Mouse (Mus musculus) midbrain, embryonic 14.5 days (tissue): Measurements from ENCODE around the gene Mpdz. TPM values are rescaled to one million over a fixed set of nuclear protein-coding genes. Genes with fewer than 3 reads are reported as not detected.

ENCODE experiments used
- ATAC-seq: fragments of 200-750 bp; cut with Nextera tagmentation; 2 replicates; pipeline ENCODE4 v1.8.0; 2017; ENCODE audit warnings: moderate number of reproducible peaks, moderate library complexity; ENCODE audit not compliant: low FRiP score, low TSS enrichment
- DNase-seq: peaks from one replicate; pipeline ENCODE4 v3.0.0-alpha.2; 2015
- H3K27ac ChIP-seq: fragments of 300-500 bp; sonication (generic); replicated peaks from 2 replicates; pipeline ENCODE4 v1.5.1; 2014; ENCODE audit warnings: mild to moderate bottlenecking, low read depth, low read length, moderate library complexity
- H3K27me3 ChIP-seq: fragments of 300-500 bp; sonication (generic); 2 replicates; pipeline ENCODE4 v1.6.1; 2014; ENCODE audit warnings: low read length, control low read depth, mixed read lengths; ENCODE audit not compliant: control insufficient read depth, insufficient read depth
- H3K36me3 ChIP-seq: fragments of 300-500 bp; sonication (generic); 2 replicates; pipeline ENCODE4 v1.6.1; 2014; ENCODE audit warnings: low read length, control low read depth; ENCODE audit not compliant: control insufficient read depth, insufficient read depth
- H3K4me1 ChIP-seq: fragments of 300-500 bp; sonication (generic); 2 replicates; pipeline ENCODE4 v1.6.1; 2014; ENCODE audit warnings: mild to moderate bottlenecking, antibody characterized with exemption, low read length, control low read depth; ENCODE audit not compliant: control insufficient read depth, insufficient read depth
- H3K4me2 ChIP-seq: fragments of 300-500 bp; sonication (generic); 2 replicates; pipeline ENCODE4 v1.6.1; 2014; ENCODE audit warnings: mild to moderate bottlenecking, low read length, moderate library complexity
- H3K4me3 ChIP-seq: fragments of 300-500 bp; sonication (generic); replicated peaks from 2 replicates; pipeline ENCODE4 v1.5.1; 2014; ENCODE audit warnings: low read depth, low read length
- H3K9ac ChIP-seq: fragments of 300-500 bp; sonication (generic); replicated peaks from 2 replicates; pipeline ENCODE4 v1.6.1; 2014; ENCODE audit warnings: mild to moderate bottlenecking, low read length, moderate library complexity
- H3K9me3 ChIP-seq: fragments of 300-500 bp; sonication (generic); 2 replicates; pipeline ENCODE4 v1.6.1; 2016; ENCODE audit warnings: low read length, control low read depth, mixed read lengths; ENCODE audit not compliant: control insufficient read depth
- WGBS: fragments of 180-500 bp; shearing (Covaris S2); extraction: QIAGEN DNeasy Blood & Tissue Kit; methylation state at CpG from one replicate; pipeline ENCODE4 v1.1.7; 2014; 5-methylcytosine and 5-hydroxymethylcytosine counted together
- polyA plus RNA-seq: library from polyadenylated mRNA; unstranded; fragments of >200 nt; fragmentation: Nextera tagmentation; extraction: Ambion mirVana; gene quantifications from 2 replicates; pipeline ENCODE4 v1.2.1, GENCODE M21; 2014

Gene Mpdz
- polyA plus RNA-seq, 1 experiment from 2014 or later = 21.2 TPM

DNA sequence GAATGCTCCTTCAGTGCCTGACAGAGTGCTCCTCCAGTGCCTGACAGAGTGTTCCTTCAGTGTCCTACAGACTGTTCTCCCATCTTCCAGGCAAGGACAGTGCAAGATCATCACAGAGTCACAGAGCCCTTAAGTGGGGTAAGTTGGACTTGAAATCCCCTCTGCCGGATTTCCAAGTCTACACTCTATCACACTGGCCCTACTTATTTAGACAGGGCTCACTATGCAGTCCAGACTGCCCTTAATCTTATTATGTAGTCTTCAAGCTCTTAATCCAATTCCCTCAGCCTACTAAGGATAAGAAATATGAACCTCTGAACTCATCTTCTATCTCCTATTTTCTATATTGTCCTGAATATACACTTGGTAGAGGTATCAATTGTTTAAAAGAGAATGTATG is 19.1 kb downstream of the Mpdz start:
- H3K9ac ChIP-seq = no peak overlapping the region
- no peak overlapping the region for H3K4me2 ChIP-seq
- WGBS = 37% methylated on average over 1 of the region's 1 CpGs
- no peak overlapping the region for H3K4me3 ChIP-seq
- H3K27me3 ChIP-seq = no peaks in the 10 kb centered on the region
- no peaks in the 10 kb centered on the region for H3K4me1 ChIP-seq
- H3K9me3 ChIP-seq = no peaks in the 10 kb centered on the region
- H3K36me3 ChIP-seq = no peaks in the 10 kb centered on the region
- no peak overlapping the region for H3K27ac ChIP-seq
- ATAC-seq = no peak
- no peak for DNase-seq

DNA sequence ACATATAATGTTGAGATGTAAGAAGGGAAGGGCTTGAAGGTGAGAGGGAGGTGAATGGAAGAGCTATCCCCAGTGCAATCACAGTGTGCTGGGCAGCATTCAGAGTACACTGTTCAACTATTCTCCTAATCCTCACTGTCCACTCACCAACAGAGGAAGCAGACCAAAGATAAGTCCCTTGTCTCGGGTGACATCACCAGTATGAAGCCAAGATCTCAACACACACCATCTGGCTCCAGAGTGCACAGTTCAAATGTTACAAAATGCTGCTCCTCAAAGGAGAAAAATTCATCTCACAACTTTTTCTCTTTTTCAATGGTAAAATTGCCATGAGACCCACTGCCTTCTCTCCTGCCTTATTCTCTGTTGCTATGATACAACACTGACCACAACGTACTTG is 21.0 kb downstream of the Mpdz start:
- Histone ChIP-seq H3K27me3 (no peaks in the 10 kb centered on the region), H3K27ac (no peak overlapping the region), H3K4me1 (no peaks in the 10 kb centered on the region), H3K9me3 (no peaks in the 10 kb centered on the region), H3K9ac (no peak overlapping the region), H3K4me2 (no peak overlapping the region), H3K36me3 (no peaks in the 10 kb centered on the region), H3K4me3 (no peak overlapping the region)
- WGBS = 76% methylated on average over 2 of the region's 2 CpGs
- ATAC-seq = no peak
- DNase-seq = no peak

DNA sequence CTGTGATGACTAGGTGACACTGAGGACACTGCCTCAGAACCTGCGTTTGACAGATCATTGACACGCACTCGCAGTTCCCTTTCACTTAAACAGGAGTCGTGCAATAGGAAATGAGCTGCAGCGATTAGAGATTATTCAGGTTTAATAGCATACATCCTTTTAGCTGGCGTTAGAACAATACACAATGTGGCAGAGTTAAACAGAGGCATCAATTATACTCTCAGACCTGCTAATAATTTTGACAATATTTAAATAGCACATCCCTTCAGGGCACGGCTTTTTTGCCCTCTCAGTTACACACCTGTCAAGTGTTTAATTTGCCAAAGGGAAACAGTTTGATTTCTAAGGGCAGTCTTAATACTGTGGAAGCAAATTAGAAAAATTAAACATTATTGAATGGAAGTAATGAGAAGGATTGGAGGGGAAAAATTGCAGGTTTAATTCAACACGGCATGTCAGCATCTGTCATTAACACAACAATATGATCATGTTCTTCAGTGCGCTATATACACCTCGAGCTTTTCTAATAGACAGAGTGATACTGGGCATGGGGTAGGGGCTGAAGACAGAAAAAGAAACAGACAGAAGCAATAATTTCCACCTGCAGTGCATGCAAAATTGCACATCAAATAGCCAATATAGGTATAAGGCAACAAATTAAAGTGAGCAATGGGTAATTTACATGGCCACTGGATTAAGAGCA is 27.1 kb downstream of the Mpdz start:
- ATAC-seq (peak; percentile 76), DNase-seq (peak; percentile 52)
- Histone ChIP-seq H3K9ac (no peak overlapping the region), H3K4me2 (peak overlapping the region; percentile 20), H3K27me3 (no peaks in the 10 kb centered on the region), H3K36me3 (no peaks in the 10 kb centered on the region), H3K27ac (no peak overlapping the region; the same call in 1 of the 2 replicates), H3K4me1 (no peaks in the 10 kb centered on the region), H3K4me3 (no peak overlapping the region), H3K9me3 (no peaks in the 10 kb centered on the region)
- 29% methylated on average over 10 of the region's 10 CpGs for WGBS

DNA sequence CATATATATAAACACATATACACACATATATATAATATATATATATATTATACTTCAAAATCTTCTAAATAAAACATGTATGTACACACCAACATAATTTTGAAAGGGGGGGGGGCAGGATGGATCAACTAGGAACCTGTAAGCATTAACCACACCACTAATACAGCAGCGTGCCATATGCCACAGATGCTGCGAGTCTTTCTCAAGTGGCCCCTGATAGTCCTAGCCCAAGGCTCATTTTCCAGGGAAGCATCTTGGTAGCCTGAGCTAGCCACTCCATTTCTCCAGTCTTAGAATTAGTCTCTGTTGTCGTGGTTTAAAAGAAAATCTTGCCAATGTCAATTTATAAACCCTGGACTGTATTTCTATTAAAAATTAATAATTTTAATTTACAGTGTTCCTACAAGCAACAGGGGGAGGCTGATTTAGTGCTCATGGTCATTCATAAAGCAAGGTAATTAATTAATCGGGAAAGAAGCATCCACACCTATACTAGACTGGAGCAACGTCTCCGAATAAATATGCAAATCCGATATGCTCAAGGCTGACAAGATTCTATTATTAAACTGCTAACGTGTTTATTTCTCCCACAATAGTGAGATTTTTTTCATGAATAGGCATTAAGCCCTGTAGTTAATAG is 27.8 kb downstream of the Mpdz start:
- peak overlapping the region; percentile 20 for H3K4me2 ChIP-seq
- H3K9ac ChIP-seq = no peak overlapping the region
- DNase-seq = no peak

DNA sequence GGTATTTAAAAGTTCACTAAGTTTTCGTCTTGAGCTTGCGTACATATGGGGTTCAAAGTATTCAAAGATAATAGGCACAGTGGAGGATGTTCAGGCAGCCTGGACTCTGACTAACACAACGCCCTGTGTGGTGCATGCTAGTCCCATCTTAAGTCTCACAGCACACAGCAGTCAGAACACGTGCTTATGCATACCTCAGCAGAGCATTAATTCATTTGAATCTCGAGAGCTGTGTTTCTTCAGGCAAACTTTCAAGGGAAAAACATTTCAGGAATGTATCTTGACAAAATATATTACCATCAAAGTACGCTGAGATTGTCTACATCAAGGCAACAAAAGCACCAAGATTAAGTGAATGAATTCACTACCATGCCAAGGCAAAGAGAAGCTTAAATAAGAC is 45.7 kb downstream of the Mpdz start:
- H3K4me3 ChIP-seq = no peak overlapping the region
- H3K9me3 ChIP-seq = no peaks in the 10 kb centered on the region
- H3K9ac ChIP-seq = no peak overlapping the region
- no peak overlapping the region for H3K27ac ChIP-seq
- H3K36me3 ChIP-seq = no peaks in the 10 kb centered on the region
- H3K4me2 ChIP-seq = no peak overlapping the region
- ATAC-seq (no peak), DNase-seq (no peak)
- 90% methylated on average over 6 of the region's 6 CpGs for WGBS
- H3K4me1 ChIP-seq = no peaks in the 10 kb centered on the region
- no peaks in the 10 kb centered on the region for H3K27me3 ChIP-seq

More for the DNA sequence above, 27.8 kb downstream of the Mpdz start:
- Histone ChIP-seq H3K4me3 (no peak overlapping the region), H3K36me3 (no peaks in the 10 kb centered on the region), H3K9me3 (no peaks in the 10 kb centered on the region), H3K4me1 (no peaks in the 10 kb centered on the region), H3K27ac (no peak overlapping the region), H3K27me3 (no peaks in the 10 kb centered on the region)
- 46% methylated on average over 8 of the region's 8 CpGs for WGBS
- no peak; the same call in 1 of the 2 replicates for ATAC-seq

DNA sequence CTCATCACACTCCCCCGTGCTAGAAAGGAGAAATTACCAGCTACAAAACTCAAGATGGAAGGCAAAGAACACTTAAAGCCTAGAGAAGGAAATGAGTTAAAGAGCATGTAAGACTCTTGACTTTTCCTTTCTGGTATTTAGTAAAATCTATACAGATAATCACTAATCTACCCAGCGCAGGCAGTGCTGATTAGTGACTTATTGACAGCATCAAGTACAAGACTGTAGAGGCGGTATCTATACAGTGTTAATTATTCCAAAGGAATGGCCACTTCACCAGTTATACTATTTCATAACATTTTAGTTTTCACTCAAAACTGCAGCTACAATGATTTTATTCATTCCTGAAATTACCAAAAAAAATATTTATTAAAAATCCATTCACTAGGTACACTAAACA is 49.7 kb downstream of the Mpdz start:
- Histone ChIP-seq H3K36me3 (no peaks in the 10 kb centered on the region), H3K9ac (no peak overlapping the region), H3K27ac (no peak overlapping the region), H3K27me3 (no peaks in the 10 kb centered on the region), H3K9me3 (no peaks in the 10 kb centered on the region), H3K4me3 (no peak overlapping the region), H3K4me2 (no peak overlapping the region), H3K4me1 (peaks cover 3% of the 10 kb centered on the region; the same call in 1 of the 2 replicates)
- no peak for DNase-seq
- WGBS = 90% methylated on average over 3 of the region's 3 CpGs
- no peak for ATAC-seq

DNA sequence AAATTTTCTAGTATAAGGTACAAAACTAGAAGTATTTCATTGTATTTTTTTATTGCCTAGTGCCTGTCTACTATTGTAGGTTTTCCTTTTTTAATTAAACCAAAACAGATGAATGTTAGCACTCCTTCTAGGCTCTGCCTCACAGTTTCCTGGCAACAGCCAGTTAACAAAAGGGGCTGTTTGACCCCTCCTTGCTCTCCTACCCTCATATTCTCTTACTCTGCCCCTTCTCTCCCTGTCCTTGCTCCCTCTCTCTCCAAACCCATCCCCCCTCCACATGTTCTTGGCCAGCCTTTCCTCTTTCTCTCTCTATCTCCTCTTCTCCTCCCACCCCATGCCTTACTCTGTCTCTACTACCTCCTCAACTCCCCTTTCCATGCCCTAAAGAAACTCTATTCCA is 53.4 kb downstream of the Mpdz start:
- Histone ChIP-seq H3K27ac (no peak overlapping the region), H3K4me3 (no peak overlapping the region), H3K9me3 (no peaks in the 10 kb centered on the region), H3K36me3 (no peaks in the 10 kb centered on the region), H3K4me2 (no peak overlapping the region), H3K9ac (no peak overlapping the region), H3K27me3 (no peaks in the 10 kb centered on the region), H3K4me1 (peaks cover 3% of the 10 kb centered on the region; the same call in 1 of the 2 replicates)
- ATAC-seq = no peak
- DNase-seq = no peak

DNA sequence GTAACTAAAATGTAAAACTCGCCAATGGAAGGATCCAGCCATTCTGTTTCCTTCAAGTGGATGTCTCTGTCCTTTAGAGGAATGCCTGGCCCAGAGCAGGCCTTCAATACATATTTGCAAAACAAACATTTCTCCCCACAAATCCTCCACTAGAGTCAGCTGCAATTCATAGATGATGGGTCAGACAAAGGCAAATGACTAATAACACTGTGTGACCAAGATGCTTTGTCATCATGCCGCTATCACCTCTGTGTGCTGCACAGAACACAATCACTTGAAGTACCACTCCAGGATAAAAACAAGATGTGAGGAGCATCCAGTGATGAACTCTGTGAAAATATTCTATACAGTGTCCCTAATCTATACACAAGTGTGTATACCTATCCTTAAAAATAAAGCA is 55.0 kb downstream of the Mpdz start:
- no peak overlapping the region for H3K27ac ChIP-seq
- WGBS = 84% methylated on average over 2 of the region's 2 CpGs
- no peak for ATAC-seq
- no peaks in the 10 kb centered on the region for H3K9me3 ChIP-seq
- DNase-seq = no peak
- H3K36me3 ChIP-seq = peaks cover 8% of the 10 kb centered on the region; the same call in 1 of the 2 replicates
- peaks cover 3% of the 10 kb centered on the region; the same call in 1 of the 2 replicates for H3K4me1 ChIP-seq
- H3K4me2 ChIP-seq = no peak overlapping the region
- H3K27me3 ChIP-seq = no peaks in the 10 kb centered on the region
- no peak overlapping the region for H3K9ac ChIP-seq
- H3K4me3 ChIP-seq = no peak overlapping the region

DNA sequence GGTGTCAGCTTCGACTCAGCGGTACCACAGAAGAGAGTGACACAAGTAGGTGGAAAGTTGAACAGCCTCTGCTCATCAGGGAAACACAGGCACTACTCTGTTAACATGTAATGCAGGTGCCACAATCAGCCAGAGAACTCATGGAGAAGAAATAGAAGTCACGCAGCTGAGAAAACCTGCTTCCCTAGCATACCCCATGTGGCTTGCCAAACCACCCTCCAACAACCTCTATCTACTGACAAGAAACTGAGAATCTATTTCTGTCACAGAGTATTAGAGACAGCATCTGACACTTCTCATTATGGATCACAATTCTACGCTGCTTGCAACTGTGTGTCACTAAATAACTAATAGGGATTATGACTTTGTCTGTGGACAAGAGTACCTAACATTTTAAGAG is 70.3 kb downstream of the Mpdz start:
- H3K9me3 ChIP-seq = no peaks in the 10 kb centered on the region
- DNase-seq = no peak
- no peaks in the 10 kb centered on the region for H3K4me1 ChIP-seq
- H3K27ac ChIP-seq = no peak overlapping the region
- no peaks in the 10 kb centered on the region for H3K27me3 ChIP-seq
- ATAC-seq = no peak
- WGBS = 91% methylated on average over 4 of the region's 4 CpGs
- H3K4me2 ChIP-seq = no peak overlapping the region
- H3K4me3 ChIP-seq = no peak overlapping the region
- no peaks in the 10 kb centered on the region for H3K36me3 ChIP-seq
- H3K9ac ChIP-seq = no peak overlapping the region
